Mouse (Mus musculus): Measurements from ENCODE around the gene Vat1l. TPM values are rescaled to one million over a fixed set of nuclear protein-coding genes. Genes with fewer than 3 reads are reported as not detected.

Gene Vat1l
- polyA plus RNA-seq, 1 experiment from 2014 or later = 1.4 TPM

GRCm38 (mm10) chr8:114314669-114315325 is 109.4 kb downstream of the Vat1l start:
- H3K4me2 ChIP-seq (ENCODE audit: low read length) = no peak overlapping the region
- no peak overlapping the region for H3K9ac ChIP-seq (ENCODE audit: low read depth, low read length)
- no peak for DNase-seq (ENCODE audit: low spot score)
- no peaks in the 10 kb centered on the region for H3K36me3 ChIP-seq (ENCODE audit: insufficient read depth, low read length)
- no peak overlapping the region for H3K27ac ChIP-seq
- TF ChIP-seq CTCF (IDR thresholded peaks at IDR 0.05; ENCODE audit: low read depth) = no peak
- H3K4me3 ChIP-seq (replicated peaks; ENCODE audit: low read depth, low read length) = no peak overlapping the region
- no peak for ATAC-seq (replicated peaks; ENCODE audit: low FRiP score, low read depth)
- 33% methylated on average over 5 of the region's 5 CpGs for WGBS
- H3K4me1 ChIP-seq (replicated peaks; ENCODE audit: insufficient read depth, low read length) = no peaks in the 10 kb centered on the region
- no peaks in the 10 kb centered on the region for H3K9me3 ChIP-seq (replicated peaks; ENCODE audit: low read length)
- H3K27me3 ChIP-seq (ENCODE audit: insufficient read depth, low read length) = no peaks in the 10 kb centered on the region

- 79% methylated on average over 4 of the region's 4 CpGs for WGBS
- Histone ChIP-seq H3K4me2 (ENCODE audit: low read length) (no peak overlapping the region), H3K9ac (ENCODE audit: low read depth, low read length) (no peak overlapping the region), H3K27me3 (ENCODE audit: insufficient read depth, low read length) (no peaks in the 10 kb centered on the region), H3K36me3 (ENCODE audit: insufficient read depth, low read length) (no peaks in the 10 kb centered on the region), H3K4me1 (replicated peaks; ENCODE audit: insufficient read depth, low read length) (no peaks in the 10 kb centered on the region), H3K9me3 (replicated peaks; ENCODE audit: low read length) (no peaks in the 10 kb centered on the region), H3K4me3 (replicated peaks; ENCODE audit: low read depth, low read length) (no peak overlapping the region), H3K27ac (no peak overlapping the region)
- ATAC-seq (replicated peaks; ENCODE audit: low FRiP score, low read depth) (no peak), DNase-seq (ENCODE audit: low spot score) (no peak)
- no peak for TF ChIP-seq CTCF (IDR thresholded peaks at IDR 0.05; ENCODE audit: low read depth)
Observed at GRCm38 (mm10) chr8:114318161-114318560, 112.7 kb downstream of the Vat1l start.

DNA sequence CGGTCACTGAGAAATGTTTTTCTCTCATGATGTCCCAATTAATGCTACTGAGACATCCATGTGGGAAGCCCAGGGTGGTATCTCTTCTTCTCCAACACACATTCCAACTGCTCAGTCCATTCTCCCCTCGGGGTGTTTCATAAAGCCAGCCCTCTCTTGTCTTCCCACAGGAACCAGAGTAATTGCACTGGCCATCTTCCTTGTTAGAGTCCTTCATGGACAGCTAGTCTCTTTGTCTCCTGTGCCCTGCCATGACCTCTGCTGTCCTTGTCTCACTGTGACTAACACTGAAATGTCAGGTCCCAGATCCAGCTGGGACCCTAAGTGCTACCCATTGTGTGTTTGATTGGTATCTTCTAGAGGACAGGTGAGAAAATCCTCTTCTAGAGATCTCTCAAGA is 116.7 kb downstream of the Vat1l start:
- H3K4me2 ChIP-seq (ENCODE audit: low read length) = no peak overlapping the region
- H3K27ac ChIP-seq = no peak overlapping the region
- no peak for TF ChIP-seq CTCF (IDR thresholded peaks at IDR 0.05; ENCODE audit: low read depth)
- no peak overlapping the region for H3K4me3 ChIP-seq (replicated peaks; ENCODE audit: low read depth, low read length)
- H3K27me3 ChIP-seq (ENCODE audit: insufficient read depth, low read length) = no peaks in the 10 kb centered on the region
- no peaks in the 10 kb centered on the region for H3K9me3 ChIP-seq (replicated peaks; ENCODE audit: low read length)
- ATAC-seq (replicated peaks; ENCODE audit: low FRiP score, low read depth) = no peak
- 78% methylated on average over 2 of the region's 2 CpGs for WGBS
- no peak overlapping the region for H3K9ac ChIP-seq (ENCODE audit: low read depth, low read length)
- no peak for DNase-seq (ENCODE audit: low spot score)
- no peaks in the 10 kb centered on the region for H3K36me3 ChIP-seq (ENCODE audit: insufficient read depth, low read length)
- H3K4me1 ChIP-seq (replicated peaks; ENCODE audit: insufficient read depth, low read length) = no peaks in the 10 kb centered on the region

DNA sequence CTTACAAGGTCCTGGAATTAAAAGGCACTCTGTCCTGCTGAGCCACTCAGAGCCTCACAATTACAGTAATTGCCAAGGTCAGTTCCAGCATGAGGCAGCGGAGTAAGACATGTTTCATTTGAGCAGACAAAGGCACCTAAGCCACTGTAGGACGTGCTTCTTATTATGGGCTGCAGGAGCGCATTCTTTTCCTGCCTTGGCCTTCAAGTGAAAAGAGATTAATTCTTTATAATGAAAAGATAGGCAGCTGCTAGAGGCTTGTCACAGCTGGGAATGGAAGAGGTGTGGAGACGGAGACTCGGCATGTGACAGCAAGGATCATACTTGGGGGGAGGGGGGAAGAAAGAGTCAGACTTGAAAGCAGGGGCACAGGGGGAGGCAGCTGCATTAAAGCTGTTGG is 126.5 kb downstream of the Vat1l start:
- H3K4me2 ChIP-seq (ENCODE audit: low read length) = no peak overlapping the region
- TF ChIP-seq CTCF (IDR thresholded peaks at IDR 0.05; ENCODE audit: low read depth) = no peak
- no peaks in the 10 kb centered on the region for H3K9me3 ChIP-seq (replicated peaks; ENCODE audit: low read length)
- H3K27ac ChIP-seq = no peak overlapping the region
- H3K4me1 ChIP-seq (replicated peaks; ENCODE audit: insufficient read depth, low read length) = no peaks in the 10 kb centered on the region
- H3K4me3 ChIP-seq (replicated peaks; ENCODE audit: low read depth, low read length) = no peak overlapping the region
- no peaks in the 10 kb centered on the region for H3K27me3 ChIP-seq (ENCODE audit: insufficient read depth, low read length)
- DNase-seq (ENCODE audit: low spot score) (no peak), ATAC-seq (replicated peaks; ENCODE audit: low FRiP score, low read depth) (no peak)
- 65% methylated on average over 5 of the region's 5 CpGs for WGBS
- no peaks in the 10 kb centered on the region for H3K36me3 ChIP-seq (ENCODE audit: insufficient read depth, low read length)
- no peak overlapping the region for H3K9ac ChIP-seq (ENCODE audit: low read depth, low read length)

DNA sequence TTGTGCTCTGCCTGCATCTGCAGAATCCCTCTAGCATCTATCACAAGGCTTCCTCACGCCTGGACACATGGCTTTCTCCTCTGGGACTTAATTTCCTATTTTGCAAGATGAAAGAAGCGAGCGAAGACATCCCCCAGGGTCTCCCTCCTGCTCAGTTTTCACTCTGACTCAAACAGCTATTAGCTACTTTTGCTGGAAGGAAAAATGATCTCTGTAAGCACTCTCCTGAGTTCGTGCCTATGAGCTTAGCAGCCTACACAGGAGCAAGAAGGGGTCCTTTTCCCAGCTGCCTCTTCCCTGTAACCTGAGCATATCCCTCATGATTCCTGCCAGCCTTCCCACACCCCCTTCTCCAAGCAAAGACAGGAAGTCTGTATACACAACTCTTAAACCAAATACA is 127.5 kb downstream of the Vat1l start:
- Histone ChIP-seq H3K9ac (ENCODE audit: low read depth, low read length) (no peak overlapping the region), H3K4me3 (replicated peaks; ENCODE audit: low read depth, low read length) (no peak overlapping the region), H3K4me2 (ENCODE audit: low read length) (no peak overlapping the region), H3K4me1 (replicated peaks; ENCODE audit: insufficient read depth, low read length) (no peaks in the 10 kb centered on the region), H3K9me3 (replicated peaks; ENCODE audit: low read length) (no peaks in the 10 kb centered on the region), H3K27ac (no peak overlapping the region), H3K36me3 (ENCODE audit: insufficient read depth, low read length) (no peaks in the 10 kb centered on the region), H3K27me3 (ENCODE audit: insufficient read depth, low read length) (no peaks in the 10 kb centered on the region)
- DNase-seq (ENCODE audit: low spot score) (peak; percentile 50), ATAC-seq (replicated peaks; ENCODE audit: low FRiP score, low read depth) (no peak)
- no peak for TF ChIP-seq CTCF (IDR thresholded peaks at IDR 0.05; ENCODE audit: low read depth)
- WGBS = 26% methylated on average over 4 of the region's 4 CpGs

GRCm38 (mm10) chr8:114335721-114336120 is 130.3 kb downstream of the Vat1l start:
- no peak overlapping the region for H3K4me2 ChIP-seq (ENCODE audit: low read length)
- H3K4me3 ChIP-seq (replicated peaks; ENCODE audit: low read depth, low read length) = no peak overlapping the region
- no peak for TF ChIP-seq CTCF (IDR thresholded peaks at IDR 0.05; ENCODE audit: low read depth)
- H3K9ac ChIP-seq (ENCODE audit: low read depth, low read length) = no peak overlapping the region
- WGBS = 73% methylated on average over 8 of the region's 8 CpGs
- no peaks in the 10 kb centered on the region for H3K9me3 ChIP-seq (replicated peaks; ENCODE audit: low read length)
- ATAC-seq (replicated peaks; ENCODE audit: low FRiP score, low read depth) = no peak
- DNase-seq (ENCODE audit: low spot score) = no peak
- H3K4me1 ChIP-seq (replicated peaks; ENCODE audit: insufficient read depth, low read length) = no peaks in the 10 kb centered on the region
- H3K27ac ChIP-seq = no peak overlapping the region
- H3K27me3 ChIP-seq (ENCODE audit: insufficient read depth, low read length) = no peaks in the 10 kb centered on the region
- H3K36me3 ChIP-seq (ENCODE audit: insufficient read depth, low read length) = no peaks in the 10 kb centered on the region

DNA sequence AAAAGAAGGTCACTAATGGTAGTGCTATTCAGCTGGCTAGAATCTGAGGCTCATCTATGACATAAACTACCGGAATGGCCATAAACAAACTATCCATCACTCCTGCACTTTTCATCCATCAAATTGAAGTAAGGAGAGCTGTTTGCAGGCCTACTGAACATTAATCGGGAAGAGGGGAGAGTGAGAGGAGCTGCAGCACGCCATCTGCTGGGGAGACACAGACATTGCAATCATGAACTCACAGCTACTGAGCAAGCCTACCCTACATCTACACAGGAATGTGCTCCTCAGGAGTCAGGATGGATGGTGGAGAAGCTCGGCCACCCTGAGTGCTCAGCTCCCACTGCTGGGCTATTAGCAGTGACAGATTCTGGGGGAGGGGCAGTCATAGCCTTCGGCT is 136.9 kb downstream of the Vat1l start:
- DNase-seq (ENCODE audit: low spot score) = no peak
- no peaks in the 10 kb centered on the region for H3K36me3 ChIP-seq (ENCODE audit: insufficient read depth, low read length)
- H3K9ac ChIP-seq (ENCODE audit: low read depth, low read length) = no peak overlapping the region
- no peaks in the 10 kb centered on the region for H3K4me1 ChIP-seq (replicated peaks; ENCODE audit: insufficient read depth, low read length)
- peak; percentile 48 for TF ChIP-seq CTCF (IDR thresholded peaks at IDR 0.05; ENCODE audit: low read depth)
- H3K9me3 ChIP-seq (replicated peaks; ENCODE audit: low read length) = no peaks in the 10 kb centered on the region
- H3K27ac ChIP-seq = no peak overlapping the region
- 68% methylated on average over 5 of the region's 5 CpGs for WGBS
- no peaks in the 10 kb centered on the region for H3K27me3 ChIP-seq (ENCODE audit: insufficient read depth, low read length)
- H3K4me3 ChIP-seq (replicated peaks; ENCODE audit: low read depth, low read length) = no peak overlapping the region
- no peak overlapping the region for H3K4me2 ChIP-seq (ENCODE audit: low read length)
- no peak for ATAC-seq (replicated peaks; ENCODE audit: low FRiP score, low read depth)

Measured in kidney, postnatal 0 days (tissue).